Mouse (Mus musculus) hindbrain, embryonic 13.5 days (tissue): Measurements from ENCODE around the gene Kbtbd13. TPM values are rescaled to one million over a fixed set of nuclear protein-coding genes. Genes with fewer than 3 reads are reported as not detected.

Experiments used
- ATAC-seq: fragments of 200-750 bp; cut with Nextera tagmentation; 2 replicates; pipeline ENCODE4 v1.8.0; 2017; ENCODE audit warnings: moderate TSS enrichment; ENCODE audit not compliant: low FRiP score
- H3K27ac ChIP-seq: fragments of 300-500 bp; sonication (generic); 2 replicates; pipeline ENCODE4 v1.5.1; 2015; ENCODE audit warnings: inconsistent platforms, mild to moderate bottlenecking, moderate library complexity
- H3K27me3 ChIP-seq: fragments of 300-500 bp; sonication (generic); 2 replicates; pipeline ENCODE4 v1.6.1; 2015; ENCODE audit warnings: mild to moderate bottlenecking, inconsistent platforms
- H3K36me3 ChIP-seq: fragments of 300-500 bp; sonication (generic); 2 replicates; pipeline ENCODE4 v1.6.1; 2015; ENCODE audit warnings: mild to moderate bottlenecking, inconsistent platforms
- H3K4me1 ChIP-seq: fragments of 300-500 bp; sonication (generic); replicated peaks from 2 replicates; pipeline ENCODE4 v1.6.1; 2015; ENCODE audit warnings: inconsistent platforms
- H3K4me2 ChIP-seq: fragments of 300-500 bp; sonication (generic); 2 replicates; pipeline ENCODE4 v1.6.1; 2015; ENCODE audit warnings: inconsistent platforms, mild to moderate bottlenecking, moderate library complexity
- H3K4me3 ChIP-seq: fragments of 300-500 bp; sonication (generic); 2 replicates; pipeline ENCODE4 v1.5.1; 2015; ENCODE audit warnings: mild to moderate bottlenecking, inconsistent platforms
- H3K9ac ChIP-seq: fragments of 300-500 bp; sonication (generic); 2 replicates; pipeline ENCODE4 v1.6.1; 2015; ENCODE audit warnings: mild to moderate bottlenecking, inconsistent platforms
- H3K9me3 ChIP-seq: fragments of 300-500 bp; sonication (generic); 2 replicates; pipeline ENCODE4 v1.6.1; 2016; ENCODE audit warnings: inconsistent platforms
- WGBS: fragments of 180-500 bp; shearing (Covaris S2); methylation state at CpG from one replicate; pipeline ENCODE4 v1.1.7; 2015; 5-methylcytosine and 5-hydroxymethylcytosine counted together
- polyA plus RNA-seq: library from polyadenylated mRNA; unstranded; fragments of >200 nt; fragmentation: Nextera tagmentation; extraction: Ambion mirVana; gene quantifications from 2 replicates; pipeline ENCODE4 v1.2.1, GENCODE M21; 2015

Gene Kbtbd13
- polyA plus RNA-seq, 1 experiment from 2014 or later = 0.65 TPM

DNA sequence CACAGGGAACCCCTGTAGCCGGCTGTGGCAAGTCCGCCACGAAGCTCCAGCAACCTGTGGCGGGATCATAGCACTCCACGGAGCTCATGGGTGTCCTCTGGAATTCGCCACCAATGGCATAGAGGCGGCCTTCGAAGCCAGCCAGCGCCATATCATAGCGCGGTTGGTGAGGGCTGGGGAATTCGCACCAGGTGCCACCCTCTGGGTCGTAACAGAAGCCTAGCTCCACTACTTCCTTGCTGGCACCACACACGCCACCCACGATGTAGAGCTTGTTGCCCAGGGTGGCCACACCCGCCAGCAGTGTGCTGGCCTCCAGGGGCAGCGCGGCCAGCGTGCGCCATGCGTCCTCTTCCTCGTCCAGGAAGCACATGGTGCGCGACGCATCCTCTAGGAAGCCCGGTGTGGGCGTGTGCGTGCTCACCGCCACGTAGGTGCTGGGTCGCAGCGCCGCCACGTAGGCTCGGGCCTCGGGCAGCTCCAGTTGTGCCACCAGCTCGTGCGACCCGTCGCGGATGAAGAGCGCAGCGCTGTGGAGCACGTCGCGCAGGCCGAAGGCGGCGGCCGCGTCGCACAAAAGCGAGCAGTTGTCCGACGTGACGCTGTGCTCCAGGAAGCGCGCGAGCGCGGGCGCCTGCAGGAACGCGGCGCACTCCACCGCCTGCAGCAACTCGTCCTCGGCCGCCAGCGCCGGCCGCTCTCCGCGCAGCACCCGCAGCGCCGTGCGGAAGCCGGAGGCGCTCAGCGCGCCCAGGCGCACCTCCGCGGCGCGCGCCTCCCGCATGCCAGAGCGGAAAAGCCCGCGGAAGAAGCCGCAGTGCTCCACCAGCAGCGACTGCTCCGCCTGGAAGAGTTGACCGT, 470 bp downstream of the Kbtbd13 start:
- H3K36me3 ChIP-seq = no peaks in the 10 kb centered on the region
- H3K4me3 ChIP-seq = peak overlapping the region; percentile 46
- 18% methylated on average over 93 of the region's 96 CpGs for whole genome bisulfite sequencing
- H3K27me3 ChIP-seq = peaks cover 60% of the 10 kb centered on the region
- no peaks in the 10 kb centered on the region for H3K9me3 ChIP-seq
- peak overlapping the region; percentile 49 for H3K4me2 ChIP-seq
- ATAC-seq = no peak; the same call in none of the 2 replicates
- H3K4me1 ChIP-seq = peaks cover 15% of the 10 kb centered on the region
- no peak overlapping the region for H3K27ac ChIP-seq
- peak overlapping the region; percentile 9 for H3K9ac ChIP-seq

DNA sequence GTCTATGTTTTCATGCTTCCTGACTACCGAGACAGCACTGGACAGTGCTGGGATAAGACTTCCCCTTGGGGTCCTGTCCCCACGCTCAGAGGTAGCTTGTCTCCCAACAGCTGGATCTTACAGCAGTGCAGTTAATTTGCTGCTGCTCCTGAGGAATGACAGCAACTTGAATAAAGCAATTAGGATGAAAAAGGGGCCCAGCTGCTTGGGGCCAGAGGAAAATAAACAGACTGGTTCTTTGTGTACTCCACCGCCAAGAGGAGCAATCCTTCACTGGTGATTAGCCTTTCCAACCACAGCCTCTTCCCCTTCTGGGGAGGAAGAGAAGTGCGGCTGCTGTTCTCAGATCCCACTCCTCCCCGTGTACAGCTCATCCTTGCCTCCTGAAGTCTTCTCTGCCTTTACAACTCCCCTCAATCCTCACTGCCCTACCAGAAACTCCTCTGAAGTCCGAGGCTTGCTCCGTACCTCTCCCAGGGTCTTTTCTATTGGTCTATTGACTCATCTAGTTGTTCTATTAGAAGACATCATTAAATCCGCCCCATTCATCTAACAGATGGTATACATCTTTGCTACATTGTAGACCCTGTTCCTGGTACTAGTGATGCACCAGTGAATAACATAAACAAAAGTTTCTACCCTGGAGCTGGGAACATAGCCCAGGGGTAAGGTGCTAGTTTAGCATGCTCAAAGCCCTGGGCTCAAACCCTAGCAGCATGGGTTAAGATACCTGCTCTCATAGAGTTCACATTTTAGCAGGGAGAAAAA, 4.9 kb downstream of the Kbtbd13 start:
- ATAC-seq = no peak

DNA sequence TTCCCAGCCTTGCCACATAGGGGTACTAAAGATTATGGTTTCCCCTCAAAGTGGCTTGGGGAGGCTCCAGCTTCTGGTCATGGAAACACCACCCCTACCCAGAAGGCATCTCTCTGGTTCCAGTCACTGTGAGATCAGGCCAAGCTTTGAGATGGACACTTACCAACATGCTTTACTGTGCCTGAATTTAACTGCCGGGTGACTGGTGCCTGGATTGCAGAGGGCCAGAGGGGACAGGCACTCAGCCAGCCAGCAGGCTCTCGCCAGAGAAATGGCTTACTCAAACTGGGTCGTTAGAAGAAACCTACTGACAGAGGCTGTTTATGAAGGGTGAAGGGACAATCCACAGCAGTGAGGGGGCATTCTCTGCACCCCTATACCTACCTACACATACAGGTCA, 7.2 kb downstream of the Kbtbd13 start:
- ATAC-seq = no peak
- 72% methylated on average over 3 of the region's 3 CpGs for WGBS
- Histone ChIP-seq H3K4me1 (peaks cover 8% of the 10 kb centered on the region), H3K27ac (no peak overlapping the region), H3K4me3 (no peak overlapping the region), H3K9me3 (no peaks in the 10 kb centered on the region), H3K4me2 (no peak overlapping the region), H3K27me3 (peaks cover 10% of the 10 kb centered on the region), H3K36me3 (peaks cover 3% of the 10 kb centered on the region; the same call in 1 of the 2 replicates), H3K9ac (no peak overlapping the region)

More for the DNA sequence above, 4.9 kb downstream of the Kbtbd13 start:
- Histone ChIP-seq H3K4me1 (peaks cover 15% of the 10 kb centered on the region), H3K27me3 (peaks cover 33% of the 10 kb centered on the region), H3K36me3 (no peaks in the 10 kb centered on the region), H3K4me2 (no peak overlapping the region), H3K9ac (no peak overlapping the region), H3K4me3 (no peak overlapping the region), H3K27ac (no peak overlapping the region), H3K9me3 (no peaks in the 10 kb centered on the region)
- 34% methylated on average over 8 of the region's 8 CpGs for WGBS

DNA sequence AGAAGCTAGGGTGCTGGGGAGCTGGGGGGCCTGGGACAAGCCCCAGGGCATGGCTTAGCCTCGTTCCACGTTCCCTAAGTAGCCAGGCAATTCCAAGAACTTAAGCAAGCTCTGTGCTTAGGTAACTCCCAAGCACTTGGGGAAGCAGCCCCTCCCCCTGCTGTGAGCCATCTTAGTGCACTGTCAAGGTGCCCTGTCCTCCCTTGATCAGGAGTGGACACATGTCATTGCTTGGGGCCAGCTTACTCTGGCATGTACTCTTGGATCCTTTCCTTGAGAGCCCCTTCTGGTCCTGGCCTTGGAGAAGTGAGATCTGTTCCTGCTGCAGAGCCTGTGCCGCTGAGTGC, 8.7 kb downstream of the Kbtbd13 start:
- no peak overlapping the region for H3K4me3 ChIP-seq
- no peak overlapping the region; the same call in 1 of the 2 replicates for H3K27ac ChIP-seq
- peaks cover 13% of the 10 kb centered on the region for H3K36me3 ChIP-seq
- no peaks in the 10 kb centered on the region for H3K27me3 ChIP-seq
- H3K9ac ChIP-seq = no peak overlapping the region
- H3K9me3 ChIP-seq = no peaks in the 10 kb centered on the region
- H3K4me2 ChIP-seq = no peak overlapping the region
- 66% methylated on average over 3 of the region's 3 CpGs for WGBS
- no peak for ATAC-seq
- H3K4me1 ChIP-seq = peaks cover 8% of the 10 kb centered on the region

DNA sequence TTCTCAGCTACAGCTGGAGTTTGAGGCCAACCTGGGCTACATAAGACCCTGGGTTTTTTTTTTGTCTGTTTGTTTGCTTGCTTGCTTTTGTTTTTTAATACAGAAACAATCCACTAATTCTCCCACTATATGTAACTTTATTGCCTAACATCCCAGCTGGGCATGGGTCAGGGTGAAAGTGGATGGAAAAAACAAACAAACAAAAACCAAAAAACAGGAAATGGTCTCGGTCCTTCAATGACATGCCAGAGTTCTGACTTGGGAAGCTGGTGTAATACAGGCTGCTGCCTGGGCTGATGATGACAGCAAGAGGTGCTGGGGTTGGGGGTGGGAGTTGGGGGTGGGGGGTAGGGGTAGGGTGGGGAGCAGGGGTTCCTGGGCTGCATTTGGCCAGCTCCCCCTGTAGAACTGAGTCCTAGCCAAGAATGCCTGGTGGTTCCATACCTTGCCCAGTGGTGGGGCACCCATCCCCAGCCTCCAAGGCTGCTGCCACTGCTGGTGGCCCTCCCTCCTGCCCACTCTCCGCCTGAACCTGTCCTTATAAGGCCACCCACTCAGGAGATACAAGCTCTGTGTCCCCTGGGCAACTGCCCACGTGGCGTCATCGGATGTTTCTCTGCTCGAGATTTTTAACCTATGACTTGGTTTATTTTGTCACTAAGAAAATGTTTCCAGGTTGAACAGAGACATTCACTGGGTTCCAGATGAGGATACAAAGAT, 9.3 kb downstream of the Kbtbd13 start:
- 78% methylated on average over 6 of the region's 6 CpGs for WGBS
- Histone ChIP-seq H3K4me1 (peaks cover 8% of the 10 kb centered on the region), H3K27ac (no peak overlapping the region), H3K27me3 (no peaks in the 10 kb centered on the region), H3K4me3 (no peak overlapping the region), H3K4me2 (no peak overlapping the region), H3K9ac (no peak overlapping the region), H3K36me3 (peaks cover 18% of the 10 kb centered on the region), H3K9me3 (no peaks in the 10 kb centered on the region)
- no peak for ATAC-seq

DNA sequence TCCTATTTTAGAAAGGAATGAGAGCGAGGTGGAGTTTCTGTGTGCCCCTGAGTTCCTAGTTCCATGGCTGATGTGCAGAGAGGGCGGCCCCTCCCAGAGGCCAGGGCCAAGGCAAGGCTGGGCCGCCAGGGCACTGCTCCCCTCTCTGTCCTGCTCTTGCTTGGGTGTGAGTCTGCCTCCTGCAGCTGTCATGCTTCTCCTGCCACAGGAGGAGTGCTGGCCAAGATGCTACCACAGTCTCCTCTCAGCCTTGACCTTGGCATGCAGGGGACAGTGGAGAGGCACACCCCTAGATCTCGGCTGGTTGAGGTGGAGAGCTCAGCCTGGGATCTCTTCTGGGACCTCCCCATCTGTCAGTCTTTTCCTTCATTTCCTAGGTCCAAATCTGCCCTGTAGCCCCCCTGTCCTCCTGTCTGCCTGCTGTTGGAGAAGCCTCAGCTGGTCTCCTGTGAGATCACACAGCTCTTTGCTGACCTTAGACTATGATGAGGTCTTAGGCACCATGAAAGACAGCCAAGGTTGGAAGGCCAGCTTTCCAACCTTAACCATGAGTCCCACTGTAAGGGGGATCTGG, 10.3 kb downstream of the Kbtbd13 start:
- no peak overlapping the region for H3K4me3 ChIP-seq
- H3K27me3 ChIP-seq = no peaks in the 10 kb centered on the region
- H3K9ac ChIP-seq = no peak overlapping the region
- no peak overlapping the region for H3K4me2 ChIP-seq
- 77% methylated on average over 4 of the region's 4 CpGs for whole genome bisulfite sequencing
- no peaks in the 10 kb centered on the region for H3K9me3 ChIP-seq
- H3K4me1 ChIP-seq = peaks cover under 1% of the 10 kb centered on the region
- no peak for ATAC-seq
- H3K27ac ChIP-seq = no peak overlapping the region
- H3K36me3 ChIP-seq = peaks cover 29% of the 10 kb centered on the region

DNA sequence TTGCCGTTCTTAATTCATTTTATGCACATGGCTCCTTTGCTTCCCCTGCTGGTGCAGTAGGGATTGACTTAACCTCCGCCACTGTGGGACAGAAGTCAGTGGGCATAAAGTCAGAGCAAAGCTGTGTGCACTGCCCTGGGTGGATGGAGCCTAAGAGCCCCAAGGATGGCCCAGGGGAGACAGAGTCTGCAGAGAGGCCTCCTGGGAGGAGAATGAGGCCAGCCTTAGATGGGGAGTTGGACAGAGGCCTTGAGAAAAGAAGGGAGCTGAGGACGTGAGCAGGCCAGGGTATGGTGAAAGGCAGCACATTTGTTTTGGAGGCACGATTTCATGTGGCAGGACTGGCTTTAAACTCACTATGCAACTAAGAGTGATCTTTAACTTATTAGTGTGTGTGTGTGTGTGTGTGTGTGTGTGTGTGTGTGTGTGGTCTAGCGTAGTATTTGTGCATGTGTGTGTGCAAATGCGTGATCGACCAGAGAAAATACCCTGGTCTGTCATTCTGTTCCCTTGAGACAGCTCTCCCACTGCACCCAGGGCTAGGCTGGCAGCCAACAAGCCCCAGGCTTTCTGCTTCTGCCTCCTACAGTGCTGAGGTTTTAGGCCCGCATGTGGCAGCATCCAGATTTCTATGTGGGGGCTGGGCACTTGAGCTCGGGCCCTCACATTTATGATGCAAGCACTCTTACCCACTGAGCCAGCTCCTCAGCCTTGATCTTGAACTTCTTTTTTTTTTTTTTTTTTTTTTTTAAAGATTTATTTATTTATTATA, 16.1 kb downstream of the Kbtbd13 start:
- Histone ChIP-seq H3K36me3 (peaks cover 61% of the 10 kb centered on the region), H3K27ac (no peak overlapping the region)
- WGBS = 78% methylated on average over 9 of the region's 9 CpGs

DNA sequence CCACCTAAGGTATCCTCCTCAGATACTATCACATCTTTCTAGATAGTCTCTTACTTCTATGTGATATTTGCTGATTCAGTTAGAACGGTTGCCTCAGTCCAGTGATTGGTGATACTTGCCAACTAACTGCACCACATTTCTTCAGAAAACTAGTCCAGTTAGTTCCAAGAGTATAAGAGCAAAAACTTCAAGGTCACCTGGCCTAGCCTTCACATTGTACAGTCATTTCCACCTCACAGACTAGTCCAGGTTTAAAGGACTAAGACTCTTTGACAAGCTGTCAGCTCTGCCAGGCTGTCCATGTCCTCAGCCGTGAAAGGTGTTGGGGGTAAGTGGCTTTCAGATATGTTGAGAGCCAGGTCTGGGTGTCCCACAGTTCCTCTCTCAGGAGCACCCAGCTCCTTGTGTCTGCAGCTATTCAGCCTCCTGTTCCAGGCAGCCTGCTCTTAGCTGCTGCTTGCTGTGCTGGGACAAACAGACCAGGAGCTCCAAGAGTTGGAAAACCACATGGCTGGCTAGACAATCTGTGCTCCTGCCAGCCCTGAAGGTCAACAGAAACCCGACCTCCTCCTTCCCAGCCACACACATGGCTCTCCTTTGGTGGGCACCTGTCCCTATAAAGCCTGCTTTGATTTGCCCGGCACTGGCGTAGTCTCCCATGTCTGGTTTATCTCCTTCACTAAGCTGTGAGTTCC, 16.8 kb downstream of the Kbtbd13 start:
- Histone ChIP-seq H3K4me2 (no peak overlapping the region), H3K9me3 (no peaks in the 10 kb centered on the region), H3K4me3 (no peak overlapping the region), H3K36me3 (peaks cover 61% of the 10 kb centered on the region), H3K4me1 (no peaks in the 10 kb centered on the region), H3K9ac (no peak overlapping the region), H3K27ac (no peak overlapping the region), H3K27me3 (no peaks in the 10 kb centered on the region)
- 83% methylated on average over 5 of the region's 5 CpGs for WGBS
- no peak for ATAC-seq

More for the DNA sequence above, 16.1 kb downstream of the Kbtbd13 start:
- Histone ChIP-seq H3K4me3 (no peak overlapping the region), H3K27me3 (no peaks in the 10 kb centered on the region), H3K4me2 (no peak overlapping the region), H3K9ac (no peak overlapping the region), H3K9me3 (no peaks in the 10 kb centered on the region), H3K4me1 (no peaks in the 10 kb centered on the region)
- no peak for ATAC-seq

DNA sequence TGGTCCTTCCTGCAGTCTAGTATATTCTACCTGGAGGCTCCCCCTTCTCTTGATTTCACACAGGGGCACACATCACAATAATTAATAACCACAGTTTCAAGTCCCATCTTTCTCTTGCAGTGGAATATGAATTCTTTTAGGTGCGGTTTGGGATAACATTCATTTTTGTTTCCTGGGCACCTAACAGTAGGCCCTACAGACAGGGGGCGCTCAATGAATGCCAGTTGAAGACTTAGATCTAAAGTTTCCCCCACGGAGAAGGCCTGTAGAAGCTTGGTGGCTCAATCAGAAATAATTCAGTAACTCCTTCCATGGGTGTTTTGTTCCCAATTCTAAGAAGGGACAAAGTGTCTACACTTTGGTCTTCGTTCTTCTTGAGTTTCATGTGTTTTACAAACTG, 19.0 kb downstream of the Kbtbd13 start:
- no peaks in the 10 kb centered on the region for H3K27me3 ChIP-seq

DNA sequence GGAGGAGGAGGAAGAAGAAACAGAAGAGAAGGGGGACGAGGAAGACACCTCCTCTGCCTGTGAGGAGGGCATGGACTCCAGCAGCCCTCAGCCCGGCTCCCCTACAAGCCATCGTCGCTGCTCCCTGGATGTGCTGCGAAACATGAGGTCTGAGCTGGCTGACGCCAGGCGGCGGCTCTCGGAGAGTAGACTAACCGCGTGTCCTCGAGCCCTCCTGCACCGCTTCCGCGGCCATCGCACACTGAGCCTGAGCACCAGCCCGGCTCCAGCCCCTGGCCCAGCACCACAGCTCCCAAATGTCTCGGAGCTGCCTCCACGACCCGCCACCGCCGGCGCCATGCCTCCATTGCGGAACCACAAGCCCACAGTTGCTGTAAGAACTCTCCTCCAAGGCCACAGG, 19.7 kb downstream of the Kbtbd13 start:
- Histone ChIP-seq H3K4me2 (no peak overlapping the region), H3K27ac (no peak overlapping the region), H3K9ac (no peak overlapping the region), H3K36me3 (peaks cover 45% of the 10 kb centered on the region), H3K9me3 (no peaks in the 10 kb centered on the region), H3K4me1 (no peaks in the 10 kb centered on the region), H3K4me3 (no peak overlapping the region), H3K27me3 (no peaks in the 10 kb centered on the region)
- no peak for ATAC-seq
- WGBS = 79% methylated on average over 24 of the region's 24 CpGs

More for the DNA sequence above, 19.0 kb downstream of the Kbtbd13 start:
- peaks cover 51% of the 10 kb centered on the region for H3K36me3 ChIP-seq
- no peak overlapping the region for H3K4me2 ChIP-seq
- H3K9ac ChIP-seq = no peak overlapping the region
- no peaks in the 10 kb centered on the region for H3K9me3 ChIP-seq
- H3K27ac ChIP-seq = no peak overlapping the region
- WGBS = 80% methylated on average over 4 of the region's 4 CpGs
- no peaks in the 10 kb centered on the region for H3K4me1 ChIP-seq
- no peak for ATAC-seq
- no peak overlapping the region for H3K4me3 ChIP-seq

DNA sequence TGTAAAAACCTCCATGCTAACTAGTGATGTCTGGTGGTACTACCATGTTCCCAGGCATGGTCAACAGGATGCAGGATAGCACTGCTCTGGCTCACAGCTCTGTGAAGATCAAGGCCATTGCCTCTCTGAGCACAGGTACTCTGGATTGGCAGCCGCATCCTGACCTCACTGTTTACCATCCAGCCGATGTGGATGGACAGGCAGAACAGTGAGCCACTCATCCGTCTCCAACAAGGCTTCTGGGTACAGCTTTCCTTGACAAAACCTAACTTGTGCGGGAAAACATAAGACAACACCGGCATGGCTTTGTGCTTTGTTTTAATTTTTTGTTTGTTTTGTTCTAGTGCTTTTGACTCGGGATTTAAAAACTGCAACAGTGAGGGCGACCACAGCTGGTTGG, 25.7 kb downstream of the Kbtbd13 start:
- no peaks in the 10 kb centered on the region for H3K27me3 ChIP-seq
- H3K4me3 ChIP-seq = no peak overlapping the region
- ATAC-seq = no peak
- H3K27ac ChIP-seq = no peak overlapping the region
- H3K4me2 ChIP-seq = no peak overlapping the region
- WGBS = 95% methylated on average over 7 of the region's 7 CpGs
- no peak overlapping the region for H3K9ac ChIP-seq
- no peaks in the 10 kb centered on the region for H3K4me1 ChIP-seq
- peaks cover 39% of the 10 kb centered on the region for H3K36me3 ChIP-seq
- no peaks in the 10 kb centered on the region for H3K9me3 ChIP-seq
